Mouse (Mus musculus): ENCODE results near the gene Cux1. TPM values are rescaled to one million over a fixed set of nuclear protein-coding genes. Genes with fewer than 3 reads are reported as not detected.

The Cux1 gene
- polyA plus RNA-seq, 1 experiment from 2014 or later = 17.1 TPM

- Histone ChIP-seq H3K36me3 (replicated peaks) (no peaks in the 10 kb centered on the region), H3K27me3 (no peaks in the 10 kb centered on the region), H3K27ac (replicated peaks) (0 out of 2 replicates have a peak overlapping the region, but pooled peaks have one; percentile 14), H3K9ac (no peak overlapping the region), H3K4me2 (no peak overlapping the region), H3K9me3 (replicated peaks) (no peaks in the 10 kb centered on the region), H3K4me1 (replicated peaks) (peaks cover 16% of the 10 kb centered on the region), H3K4me3 (replicated peaks) (no peak overlapping the region)
- WGBS (ENCODE audit: insufficient replicate concordance) = 23% methylated on average over 7 of the region's 7 CpGs
- ATAC-seq (ENCODE audit: insufficient read depth) = no peak
Measured at GRCm38 (mm10) chr5:136458102-136458863, 109.0 kb downstream of the Cux1 start.

DNA sequence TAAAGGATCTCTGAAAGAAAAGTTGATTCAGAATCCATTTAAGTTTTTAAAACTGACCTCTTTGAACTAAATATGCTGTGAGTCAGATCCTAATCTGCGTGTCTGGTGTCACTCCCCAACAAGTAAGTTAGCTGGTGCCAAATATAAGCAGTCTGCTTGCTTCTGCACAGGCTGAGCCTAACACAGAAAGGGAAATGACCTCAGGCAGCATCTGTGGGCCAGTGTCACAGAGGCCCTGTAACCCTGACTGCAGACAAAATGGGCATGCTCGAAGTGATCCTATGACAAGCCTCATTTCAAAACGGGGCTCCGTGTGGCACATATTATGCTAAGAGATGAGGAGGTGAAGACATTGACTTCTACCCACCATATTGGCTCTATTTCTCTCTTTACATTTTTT, 110.9 kb downstream of the Cux1 start:
- no peak overlapping the region for H3K9ac ChIP-seq
- H3K27ac ChIP-seq (replicated peaks) = no peak overlapping the region
- 44% methylated on average over 4 of the region's 4 CpGs for whole genome bisulfite sequencing (ENCODE audit: insufficient replicate concordance)
- no peak overlapping the region for H3K4me3 ChIP-seq (replicated peaks)
- peaks cover 16% of the 10 kb centered on the region for H3K4me1 ChIP-seq (replicated peaks)
- no peak for ATAC-seq (ENCODE audit: insufficient read depth)
- H3K9me3 ChIP-seq (replicated peaks) = no peaks in the 10 kb centered on the region
- H3K4me2 ChIP-seq = no peak overlapping the region
- H3K27me3 ChIP-seq = no peaks in the 10 kb centered on the region
- no peaks in the 10 kb centered on the region for H3K36me3 ChIP-seq (replicated peaks)

- H3K9me3 ChIP-seq (replicated peaks) = no peaks in the 10 kb centered on the region
- 81% methylated on average over 3 of the region's 3 CpGs for WGBS (ENCODE audit: insufficient replicate concordance)
- no peaks in the 10 kb centered on the region for H3K36me3 ChIP-seq (replicated peaks)
- H3K4me2 ChIP-seq = no peak overlapping the region
- no peak overlapping the region for H3K9ac ChIP-seq
- no peak overlapping the region for H3K4me3 ChIP-seq (replicated peaks)
- no peak overlapping the region for H3K27ac ChIP-seq (replicated peaks)
- no peaks in the 10 kb centered on the region for H3K27me3 ChIP-seq
- peaks cover 13% of the 10 kb centered on the region; the same call in 1 of the 2 replicates for H3K4me1 ChIP-seq (replicated peaks)
- ATAC-seq (ENCODE audit: insufficient read depth) = no peak
Measured at GRCm38 (mm10) chr5:136452681-136453080, 114.6 kb downstream of the Cux1 start.

DNA sequence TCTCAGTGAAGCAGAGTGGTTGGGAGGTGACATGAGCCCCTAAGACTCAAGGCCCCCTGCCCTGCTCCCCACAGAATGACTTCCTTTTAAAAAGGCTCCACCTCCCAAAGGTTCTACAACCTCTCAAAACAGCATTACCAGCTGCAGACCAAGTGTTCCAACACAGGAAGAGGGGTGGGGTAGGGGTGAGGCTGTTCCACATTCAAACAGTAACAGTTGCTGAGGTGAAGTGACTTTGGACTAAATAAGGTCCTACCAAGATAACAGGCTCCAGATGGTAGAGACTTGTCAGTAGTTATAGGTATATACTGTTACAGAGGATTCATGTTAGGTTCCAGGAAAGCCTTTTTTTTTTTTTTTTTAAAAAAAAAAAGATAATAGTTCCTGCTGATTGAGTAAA, 117.5 kb downstream of the Cux1 start:
- Histone ChIP-seq H3K4me1 (replicated peaks) (peaks cover 5% of the 10 kb centered on the region; the same call in 1 of the 2 replicates), H3K9ac (no peak overlapping the region), H3K9me3 (replicated peaks) (no peaks in the 10 kb centered on the region), H3K4me3 (replicated peaks) (no peak overlapping the region), H3K27ac (replicated peaks) (no peak overlapping the region), H3K4me2 (no peak overlapping the region), H3K27me3 (no peaks in the 10 kb centered on the region), H3K36me3 (replicated peaks) (no peaks in the 10 kb centered on the region)
- 0 out of 2 replicates have a peak, but pooled peaks have one; percentile 28 for ATAC-seq (ENCODE audit: insufficient read depth)

DNA sequence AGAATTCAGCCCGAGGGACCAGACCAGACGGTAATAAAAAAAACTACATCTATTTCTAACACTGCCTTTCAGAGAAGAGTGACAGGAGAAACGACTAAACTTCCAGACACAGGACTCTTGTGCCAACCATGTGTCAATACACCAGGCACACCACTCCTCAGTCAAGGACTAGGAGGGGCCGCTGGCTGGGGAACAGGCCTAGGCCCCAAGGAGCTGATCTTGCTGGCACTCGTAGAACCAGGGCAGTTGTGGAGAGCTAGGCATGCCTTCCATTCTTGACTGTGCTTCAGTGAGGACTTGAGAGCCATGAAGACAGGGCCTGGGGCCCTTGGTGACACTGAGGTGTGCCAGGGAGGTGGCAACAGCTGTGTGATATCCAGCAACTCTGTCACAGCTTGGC, 121.3 kb downstream of the Cux1 start:
- Histone ChIP-seq H3K9ac (no peak overlapping the region), H3K27ac (replicated peaks) (no peak overlapping the region), H3K4me1 (replicated peaks) (peaks cover 5% of the 10 kb centered on the region; the same call in 1 of the 2 replicates), H3K36me3 (replicated peaks) (no peaks in the 10 kb centered on the region), H3K27me3 (no peaks in the 10 kb centered on the region), H3K4me3 (replicated peaks) (no peak overlapping the region), H3K9me3 (replicated peaks) (no peaks in the 10 kb centered on the region), H3K4me2 (no peak overlapping the region)
- WGBS (ENCODE audit: insufficient replicate concordance) = 71% methylated on average over 5 of the region's 5 CpGs
- ATAC-seq (ENCODE audit: insufficient read depth) = no peak

DNA sequence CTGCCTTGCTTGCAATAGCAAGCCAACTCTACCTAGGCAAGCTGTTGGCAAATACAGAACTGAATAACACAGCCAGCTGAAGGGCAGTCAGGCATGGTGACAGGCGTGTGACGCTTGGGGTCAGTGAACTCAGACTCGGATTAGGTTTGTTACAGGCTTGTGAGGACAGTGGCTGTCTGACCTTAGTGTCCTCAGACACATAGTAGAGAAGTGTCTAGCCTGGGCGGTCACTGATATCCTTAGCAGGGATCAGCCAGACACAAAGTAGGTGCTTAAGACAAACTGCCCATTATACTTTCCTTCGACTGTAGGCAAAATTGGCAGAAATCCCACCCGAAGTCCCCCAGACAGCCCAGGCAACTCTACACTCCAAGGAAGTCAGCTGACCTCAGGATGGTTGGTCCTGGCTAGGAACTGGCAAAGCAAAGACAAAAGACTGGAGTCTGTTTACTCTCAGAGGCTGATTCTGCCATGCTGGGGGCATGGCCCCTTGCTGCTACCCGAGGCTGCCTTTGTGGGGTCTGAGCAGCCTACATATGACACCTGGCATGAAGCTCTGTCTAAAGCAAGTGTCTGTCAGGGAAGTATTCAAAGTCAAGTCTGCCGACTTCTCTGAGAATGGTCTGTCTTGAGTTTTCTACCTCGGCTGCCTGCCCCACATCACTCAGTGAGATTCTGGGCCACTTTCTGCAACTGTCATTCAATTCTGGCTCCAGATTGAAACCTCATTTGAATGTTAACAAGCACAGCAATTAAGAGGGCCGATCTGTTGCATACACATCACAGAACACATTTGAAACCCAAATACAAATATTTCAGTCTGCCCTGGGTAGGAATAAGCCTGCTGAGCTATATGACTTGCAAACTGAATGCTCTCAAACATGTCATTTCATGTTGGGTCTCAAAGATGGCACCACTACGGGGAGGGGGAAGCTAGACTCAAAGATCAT, 124.8 kb downstream of the Cux1 start:
- no peaks in the 10 kb centered on the region for H3K4me1 ChIP-seq (replicated peaks)
- H3K9me3 ChIP-seq (replicated peaks) = no peaks in the 10 kb centered on the region
- no peaks in the 10 kb centered on the region for H3K27me3 ChIP-seq
- no peak overlapping the region for H3K4me3 ChIP-seq (replicated peaks)
- WGBS (ENCODE audit: insufficient replicate concordance) = 70% methylated on average over 11 of the region's 11 CpGs
- H3K36me3 ChIP-seq (replicated peaks) = no peaks in the 10 kb centered on the region; the same call in 1 of the 2 replicates
- no peak overlapping the region for H3K9ac ChIP-seq
- 0 out of 2 replicates have a peak, but pooled peaks have one; percentile 28 for ATAC-seq (ENCODE audit: insufficient read depth)
- H3K4me2 ChIP-seq = no peak overlapping the region
- no peak overlapping the region for H3K27ac ChIP-seq (replicated peaks)

- H3K9me3 ChIP-seq (replicated peaks) = no peaks in the 10 kb centered on the region
- 46% methylated on average over 4 of the region's 4 CpGs for WGBS (ENCODE audit: insufficient replicate concordance)
- no peaks in the 10 kb centered on the region for H3K27me3 ChIP-seq
- H3K4me1 ChIP-seq (replicated peaks) = peaks cover 11% of the 10 kb centered on the region; the same call in 1 of the 2 replicates
- no peak for ATAC-seq (ENCODE audit: insufficient read depth)
- no peak overlapping the region for H3K9ac ChIP-seq
- H3K4me3 ChIP-seq (replicated peaks) = no peak overlapping the region
- H3K27ac ChIP-seq (replicated peaks) = no peak overlapping the region
- no peak overlapping the region for H3K4me2 ChIP-seq
- H3K36me3 ChIP-seq (replicated peaks) = no peaks in the 10 kb centered on the region
Measured at GRCm38 (mm10) chr5:136429647-136430046, 137.6 kb downstream of the Cux1 start.

- Histone ChIP-seq H3K27me3 (no peaks in the 10 kb centered on the region), H3K9ac (no peak overlapping the region), H3K4me2 (no peak overlapping the region), H3K4me1 (replicated peaks) (peaks cover 11% of the 10 kb centered on the region; the same call in 1 of the 2 replicates), H3K9me3 (replicated peaks) (no peaks in the 10 kb centered on the region), H3K36me3 (replicated peaks) (no peaks in the 10 kb centered on the region), H3K4me3 (replicated peaks) (no peak overlapping the region), H3K27ac (replicated peaks) (no peak overlapping the region)
- ATAC-seq (ENCODE audit: insufficient read depth) = no peak
- 58% methylated on average over 6 of the region's 6 CpGs for WGBS (ENCODE audit: insufficient replicate concordance)
Measured at GRCm38 (mm10) chr5:136428498-136429060, 138.7 kb downstream of the Cux1 start.

GRCm38 (mm10) chr5:136427772-136428497, 139.4 kb downstream of the Cux1 start:
- H3K4me2 ChIP-seq = no peak overlapping the region
- 57% methylated on average over 13 of the region's 13 CpGs for WGBS (ENCODE audit: insufficient replicate concordance)

GRCm38 (mm10) chr5:136427121-136427771, 140.0 kb downstream of the Cux1 start:
- H3K36me3 ChIP-seq (replicated peaks) = no peaks in the 10 kb centered on the region
- H3K9ac ChIP-seq = no peak overlapping the region
- H3K27ac ChIP-seq (replicated peaks) = no peak overlapping the region
- WGBS (ENCODE audit: insufficient replicate concordance) = 57% methylated on average over 4 of the region's 4 CpGs
- no peaks in the 10 kb centered on the region for H3K27me3 ChIP-seq
- ATAC-seq (ENCODE audit: insufficient read depth) = no peak
- no peak overlapping the region for H3K4me3 ChIP-seq (replicated peaks)
- H3K9me3 ChIP-seq (replicated peaks) = no peaks in the 10 kb centered on the region
- peaks cover 11% of the 10 kb centered on the region; the same call in 1 of the 2 replicates for H3K4me1 ChIP-seq (replicated peaks)
- no peak overlapping the region for H3K4me2 ChIP-seq

More at GRCm38 (mm10) chr5:136427772-136428497, 139.4 kb downstream of the Cux1 start:
- Histone ChIP-seq H3K4me3 (replicated peaks) (no peak overlapping the region), H3K36me3 (replicated peaks) (no peaks in the 10 kb centered on the region), H3K27ac (replicated peaks) (no peak overlapping the region), H3K4me1 (replicated peaks) (peaks cover 11% of the 10 kb centered on the region; the same call in 1 of the 2 replicates), H3K27me3 (no peaks in the 10 kb centered on the region), H3K9ac (no peak overlapping the region), H3K9me3 (replicated peaks) (no peaks in the 10 kb centered on the region)
- no peak for ATAC-seq (ENCODE audit: insufficient read depth)

Measured in liver, embryonic 15.5 days (tissue).